Mouse (Mus musculus) CH12.LX (cell line): ENCODE measurements around the gene Whrn. TPM values are rescaled to one million over a fixed set of nuclear protein-coding genes. Genes with fewer than 3 reads are reported as not detected.

Experiments used
- DNase-seq: peaks from one replicate; pipeline ENCODE4 v3.0.0-alpha.2; 2013; ENCODE audit errors: extremely low read depth
- H3K27ac ChIP-seq: 2 replicates; pipeline ENCODE4 v1.5.1; 2012; ENCODE audit warnings: low read depth, mild to moderate bottlenecking, control low read depth, moderate library complexity; ENCODE audit not compliant: insufficient read depth
- H3K27me3 ChIP-seq: replicated peaks from 2 replicates; pipeline ENCODE3; 2012; ENCODE audit warnings: inconsistent platforms
- H3K36me3 ChIP-seq, 2 experiments: replicated peaks in 1 of 2; 2 replicates each; pipeline versions ENCODE3 to v1.6.1; 2012; ENCODE audit warnings: inconsistent platforms in 1 of 2, low read length in 1 of 2, mild to moderate bottlenecking in 1 of 2, mixed read lengths in 1 of 2, moderate library complexity in 1 of 2; ENCODE audit not compliant: control insufficient read depth in 1 of 2, insufficient read depth in 1 of 2
- H3K4me1 ChIP-seq, 2 experiments: 2 replicates each; pipeline ENCODE4 v1.6.1; 2012; ENCODE audit warnings: inconsistent platforms in 1 of 2, moderate library complexity in 1 of 2; ENCODE audit not compliant: insufficient read depth in 2 of 2, control insufficient read depth in 1 of 2
- H3K4me2 ChIP-seq: 2 replicates; pipeline ENCODE4 v1.6.1; 2012; ENCODE audit warnings: low read depth, mild to moderate bottlenecking, control low read depth; ENCODE audit not compliant: poor library complexity, insufficient read depth, severe bottlenecking
- H3K4me3 ChIP-seq, 3 experiments: fragments of 150-350 bp in 1 of 3; sonication (generic) in 1 of 3; replicated peaks in 1 of 3; 2 replicates each; pipeline versions ENCODE3 to v1.5.1; 2011 to 2012; ENCODE audit warnings: low read depth in 2 of 3, low read length in 2 of 3, mild to moderate bottlenecking in 2 of 3, moderate library complexity in 2 of 3, control low read depth in 1 of 3, improper control_type of control experiment in 1 of 3, inconsistent platforms in 1 of 3, mixed read lengths in 1 of 3; ENCODE audit not compliant: poor library complexity in 1 of 3
- H3K79me2 ChIP-seq: replicated peaks from 2 replicates; pipeline ENCODE4 v1.6.1; 2012; ENCODE audit warnings: mild to moderate bottlenecking, moderate library complexity; ENCODE audit not compliant: control insufficient read depth, poor library complexity, insufficient read depth, severe bottlenecking; ENCODE audit errors: extremely low read depth
- H3K9ac ChIP-seq: 2 replicates; pipeline ENCODE4 v1.6.1; 2012; ENCODE audit warnings: low read depth, mild to moderate bottlenecking, control low read depth, moderate library complexity; ENCODE audit not compliant: insufficient read depth
- H3K9me3 ChIP-seq: replicated peaks from 2 replicates; pipeline ENCODE3; 2012; ENCODE audit warnings: low read length, inconsistent platforms, mixed read lengths
- CHD2 ChIP-seq: IDR thresholded peaks from 2 replicates; pipeline ENCODE4 v1.6.1; 2011; ENCODE audit warnings: low read length, improper control_type of control experiment
- CTCF ChIP-seq, 2 experiments: IDR thresholded peaks in 1 of 2; conservative IDR thresholded peaks in 1 of 2; 2 replicates each; pipeline ENCODE4 v1.5.1; 2011 to 2012; ENCODE audit warnings: low read depth in 2 of 2, low read length in 2 of 2, improper control_type of control experiment in 1 of 2, inconsistent platforms in 1 of 2, mild to moderate bottlenecking in 1 of 2, moderate library complexity in 1 of 2
- E2F4 ChIP-seq: IDR thresholded peaks from 2 replicates; pipeline ENCODE4 v1.6.1; 2011; ENCODE audit warnings: low read depth, low read length, improper control_type of control experiment; ENCODE audit not compliant: insufficient replicate concordance
- EP300 ChIP-seq: IDR thresholded peaks from 2 replicates; pipeline ENCODE4 v1.6.1; 2011; ENCODE audit warnings: low read length, improper control_type of control experiment
- IRF4 ChIP-seq: IDR thresholded peaks from 2 replicates; pipeline ENCODE4 v1.6.1; 2014; ENCODE audit warnings: low read depth, mild to moderate bottlenecking, inconsistent platforms, low read length, improper control_type of control experiment
- MAFK ChIP-seq: IDR thresholded peaks from 2 replicates; pipeline ENCODE4 v1.6.1; 2011; ENCODE audit warnings: low read length, improper control_type of control experiment; ENCODE audit not compliant: insufficient replicate concordance
- MXI1 ChIP-seq: IDR thresholded peaks from 2 replicates; pipeline ENCODE4 v1.6.1; 2011; ENCODE audit warnings: mild to moderate bottlenecking, low read depth, low read length, improper control_type of control experiment
- NRF1 ChIP-seq: IDR thresholded peaks from 2 replicates; pipeline ENCODE4 v1.6.1; 2014; ENCODE audit warnings: low read depth, mild to moderate bottlenecking, inconsistent platforms, low read length, improper control_type of control experiment, moderate library complexity
- PAX5 ChIP-seq: IDR thresholded peaks from 2 replicates; pipeline ENCODE4 v1.6.1; 2012; ENCODE audit warnings: low read length, inconsistent platforms, mixed read lengths
- POLR2A ChIP-seq: IDR thresholded peaks from 2 replicates; pipeline ENCODE4 v1.6.1; 2011; ENCODE audit warnings: low read depth, mild to moderate bottlenecking, improper control_type of control experiment, low read length
- RAD21 ChIP-seq: IDR thresholded peaks from 2 replicates; pipeline ENCODE4 v1.6.1; 2011; ENCODE audit warnings: low read depth, mild to moderate bottlenecking, low read length, improper control_type of control experiment, moderate library complexity
- RCOR1 ChIP-seq: conservative IDR thresholded peaks from 2 replicates; pipeline ENCODE4 v1.6.1; 2012; ENCODE audit warnings: low read depth, mild to moderate bottlenecking, inconsistent platforms, low read length, improper control_type of control experiment
- TBP ChIP-seq: conservative IDR thresholded peaks from 2 replicates; pipeline ENCODE4 v1.6.1; 2011; ENCODE audit warnings: low read depth, low read length, improper control_type of control experiment
- USF1 ChIP-seq: IDR thresholded peaks from 2 replicates; pipeline ENCODE4 v1.6.1; 2014; ENCODE audit warnings: low read depth, mild to moderate bottlenecking, inconsistent platforms, low read length, improper control_type of control experiment
- ZKSCAN1 ChIP-seq: IDR thresholded peaks from 2 replicates; pipeline ENCODE4 v1.6.1; 2012; ENCODE audit warnings: low read depth, inconsistent platforms, low read length, improper control_type of control experiment, borderline replicate concordance
- ZMIZ1 ChIP-seq: IDR thresholded peaks from 2 replicates; pipeline ENCODE4 v1.6.1; 2012; ENCODE audit warnings: low read depth, mild to moderate bottlenecking, inconsistent platforms, low read length, improper control_type of control experiment
- dilution Hi-C: fragments of 300-500 bp; cut with MboI; formaldehyde crosslinking; loops from 2 replicates; pipeline ENCODE4 v1.14.3; 2020; ENCODE audit warnings: low sequenced_read_pairs; ENCODE audit not compliant: extremely low pct_unique_long_range_greater_than_20kb, extremely low pct_ligation_motif_present
- in situ Hi-C: fragments of 300-500 bp; cut with MboI; formaldehyde crosslinking; loops from 3 replicates; pipeline ENCODE4 v1.14.3; 2019; ENCODE audit warnings: low sequenced_read_pairs, low pct_ligation_motif_present, low pct_unique_long_range_greater_than_20kb, mixed read lengths
- polyA plus RNA-seq: library from polyadenylated mRNA; unstranded; fragments of >175 nt; gene quantifications from 2 replicates; pipeline ENCODE4 v1.2.1, GENCODE M21; 2012; ENCODE audit warnings: low read depth; ENCODE audit not compliant: insufficient read length
- total RNA-seq, 2 experiments: library from RNA; depleted of rRNA; stranded (reverse); fragments of 300-350 nt in 1 of 2; fragments of >200 nt in 1 of 2; gene quantifications; 2 replicates each; pipeline ENCODE4 v1.2.3; 2012 to 2014

Gene Whrn
- total and polyA plus RNA-seq, 3 experiments, result 0.99 to 9.4 (median 4.5) TPM

GRCm38 (mm10) chr4:63494967-63495914, 550 bp downstream of the Whrn start:
- DNase-seq, result no peak
- dilution Hi-C loops, result no loop called here
- peak overlapping the region; percentile 88 for H3K4me2 ChIP-seq
- H3K27me3 ChIP-seq, result peaks cover 11% of the 10 kb centered on the region
- H3K9me3 ChIP-seq, result peaks cover 3% of the 10 kb centered on the region
- in situ Hi-C loops, result loop anchor here (5.0 kb wide), 1 partner anchor 68 kb away; no protein-coding TSS in a partner anchor
- peak overlapping the region; percentile 62 for H3K9ac ChIP-seq
- no peak overlapping the region for H3K27ac ChIP-seq
- H3K4me3 ChIP-seq, result peak overlapping the region; percentile 42 to 74 (median 65)
- H3K36me3 ChIP-seq, result peaks cover 0 to 8% of the 10 kb centered on the region in 2 experiments
- TF ChIP-seq MAFK (no peak), ZKSCAN1 (no peak), RCOR1 (no peak), POLR2A (no peak), USF1 (no peak), RAD21 (no peak), MXI1 (0 out of 2 replicates have a peak, but pooled peaks have one; percentile 19), EP300 (no peak)
- H3K4me1 ChIP-seq, result peaks cover 8 to 61% of the 10 kb centered on the region in 2 experiments
- no peaks in the 10 kb centered on the region for H3K79me2 ChIP-seq

- H3K4me1 ChIP-seq, result peaks cover 8 to 69% of the 10 kb centered on the region in 2 experiments
- no peak for DNase-seq
- H3K9me3 ChIP-seq, result peaks cover 3% of the 10 kb centered on the region
- peaks cover 0 to 11% of the 10 kb centered on the region in 2 experiments for H3K36me3 ChIP-seq
- H3K4me3 ChIP-seq, result peak overlapping the region in 2 of 3 experiments; percentile 15 to 74
- no peak overlapping the region for H3K9ac ChIP-seq
- H3K79me2 ChIP-seq, result no peaks in the 10 kb centered on the region
- peak overlapping the region; percentile 88 for H3K4me2 ChIP-seq
- TF ChIP-seq NRF1 (no peak), CTCF (conservative IDR thresholded peaks at IDR 0.05 in 1 of 2, IDR thresholded peaks at IDR 0.05 in 1 of 2; ENCODE audit: low read depth in 2 of 2, low read length in 2 of 2) (no peak), CHD2 (no peak), IRF4 (no peak), E2F4 (no peak), PAX5 (no peak), ZMIZ1 (no peak), TBP (no peak)
- no peak overlapping the region for H3K27ac ChIP-seq
- peaks cover 7% of the 10 kb centered on the region for H3K27me3 ChIP-seq
- dilution Hi-C loops (no loop called here), in situ Hi-C loops (loop anchor here (5.0 kb wide), 1 partner anchor 67 kb away; no protein-coding TSS in a partner anchor)
These were observed 1.3 kb downstream of the Whrn start for GRCm38 (mm10) chr4:63494401-63494966.
